35 mouse cellular contexts compared by ENCODE assay signal in genomic region chr1:94717699-94718098, GRCm38 (mm10).
"Had no signal": no experiment of that assay in that cellular context is flagged by ENCODE, and none has a peak within 500 bp of the region (broad histone marks: within the 10 kb centered on the region; RNA-seq: fewer than 3 reads in every experiment).

No protein-coding gene starts in this region.

- H3K4me1 ChIP-seq: hindbrain, embryonic 13.5 days; hindbrain, embryonic 15.5 days; intestine, embryonic 15.5 days; kidney, embryonic 15.5 days had no signal

- H3K4me3 ChIP-seq: heart, adult 2 months; heart, embryonic 10.5 days; heart, embryonic 12.5 days; heart, embryonic 13.5 days; heart, embryonic 15.5 days; hindbrain, embryonic 10.5 days; hindbrain, embryonic 12.5 days; hindbrain, embryonic 13.5 days; hindbrain, embryonic 15.5 days; intestine, embryonic 15.5 days; kidney, embryonic 15.5 days; layer of hippocampus, adult 2 months had no signal

- DNase-seq: heart, adult 2 months; heart, postnatal 10 days; heart, postnatal 14 days; heart, postnatal 36 days; heart, postnatal 4 days; kidney, adult 11 months; kidney, adult 18-20 months; kidney, adult 2 months; kidney, adult 8-10 months; kidney, adult 9 months; kidney, postnatal 10 days; kidney, postnatal 14 days; kidney, postnatal 25 days; kidney, postnatal 36 days; kidney, postnatal 4 days; layer of hippocampus, adult 9-11 months had no signal

- H3K9me3 ChIP-seq: heart, embryonic 10.5 days; heart, embryonic 12.5 days; heart, embryonic 13.5 days; heart, embryonic 15.5 days; hindbrain, embryonic 10.5 days; hindbrain, embryonic 12.5 days; hindbrain, embryonic 13.5 days; hindbrain, embryonic 15.5 days; intestine, embryonic 15.5 days; kidney, embryonic 15.5 days had no signal

- ATAC-seq: hindbrain, embryonic 16.5 days; hindbrain, postnatal 0 days; inflammation-experienced regulatory T-cells, adult 6 months; intestine, embryonic 15.5 days; intestine, embryonic 16.5 days; intestine, postnatal 0 days had no signal

- H3K9ac ChIP-seq: heart, embryonic 12.5 days; heart, embryonic 13.5 days; heart, embryonic 15.5 days; hindbrain, embryonic 12.5 days; hindbrain, embryonic 13.5 days; hindbrain, embryonic 14.5 days; hindbrain, embryonic 15.5 days; intestine, embryonic 15.5 days; kidney, embryonic 15.5 days had no signal

- H3K36me3 ChIP-seq: heart, embryonic 10.5 days; heart, embryonic 12.5 days; heart, embryonic 13.5 days; heart, embryonic 15.5 days; hindbrain, embryonic 10.5 days; hindbrain, embryonic 12.5 days; hindbrain, embryonic 13.5 days; hindbrain, embryonic 15.5 days; intestine, embryonic 15.5 days; kidney, embryonic 15.5 days had no signal

- H3K4me2 ChIP-seq: heart, embryonic 11.5 days; heart, embryonic 12.5 days; heart, embryonic 13.5 days; heart, embryonic 15.5 days; hindbrain, embryonic 12.5 days; hindbrain, embryonic 13.5 days; hindbrain, embryonic 14.5 days; hindbrain, embryonic 15.5 days; intestine, embryonic 15.5 days; kidney, embryonic 15.5 days had no signal

- H3K27me3 ChIP-seq: heart, embryonic 12.5 days; heart, embryonic 13.5 days; heart, embryonic 15.5 days; hindbrain, embryonic 12.5 days; hindbrain, embryonic 13.5 days; hindbrain, embryonic 15.5 days; intestine, embryonic 15.5 days; kidney, embryonic 15.5 days had no signal

- H3K27ac ChIP-seq: heart, adult 2 months; heart, embryonic 10.5 days; heart, embryonic 13.5 days; heart, embryonic 15.5 days; hindbrain, embryonic 10.5 days; hindbrain, embryonic 12.5 days; hindbrain, embryonic 13.5 days; hindbrain, embryonic 14.5 days; hindbrain, embryonic 15.5 days; hindbrain, postnatal 0 days; intestine, embryonic 15.5 days; kidney, embryonic 15.5 days; kidney, postnatal 0 days; layer of hippocampus, adult 2 months had no signal
